Comparison of ENCODE assay signal across 8 mouse cellular contexts in genomic region chr7:125551766-125552709, GRCm38 (mm10). TPM values are rescaled to one million over a fixed set of nuclear protein-coding genes. Genes with fewer than 3 reads are reported as not detected.
DNase-seq lines count a peak whose midpoint lies in the region; ATAC-seq and TF ChIP-seq lines count a peak whose summit lies in the region.

TSS of gene Il4ra (plus strand) at chr7:125552120.

- no peak for TF ChIP-seq CTCF in E14TG2a.4 (conservative IDR thresholded peaks at IDR 0.05; ENCODE audit: low read length)

- 2% methylated on average over 52 of the region's 52 CpGs for WGBS in forebrain, embryonic 10.5 days
- WGBS in heart, embryonic 14.5 days, result 3% methylated on average over 50 of the region's 52 CpGs
- WGBS in liver, embryonic 15.5 days (ENCODE audit: insufficient replicate concordance), result 2% methylated on average over 52 of the region's 52 CpGs
- 2% methylated on average over 52 of the region's 52 CpGs for WGBS in neural tube, embryonic 11.5 days
- WGBS in stomach, embryonic 16.5 days, result 2% methylated on average over 52 of the region's 52 CpGs

- peak within 1 kb of the TSS; percentile 76 for H3K27ac ChIP-seq in forebrain, embryonic 10.5 days
- H3K27ac ChIP-seq in heart, embryonic 14.5 days (replicated peaks in 1 of 2; ENCODE audit: control insufficient read depth in 1 of 2, insufficient read depth in 1 of 2, low read depth in 2 of 2, low read length in 2 of 2), result peak within 1 kb of the TSS; percentile 53 to 70
- peak within 1 kb of the TSS; percentile 70 for H3K27ac ChIP-seq in liver, embryonic 15.5 days (replicated peaks)
- H3K27ac ChIP-seq in neural tube, embryonic 11.5 days (ENCODE audit: low read depth, low read length), result no peak within 1 kb of the TSS
- H3K27ac ChIP-seq in stomach, embryonic 16.5 days (ENCODE audit: low read length), result peak within 1 kb of the TSS; percentile 66

- H3K9ac ChIP-seq in heart, embryonic 14.5 days (ENCODE audit: low read length), result peak within 1 kb of the TSS; percentile 71
- peak within 1 kb of the TSS; percentile 69 for H3K9ac ChIP-seq in liver, embryonic 15.5 days
- H3K9ac ChIP-seq in neural tube, embryonic 11.5 days (ENCODE audit: low read length), result peak within 1 kb of the TSS; percentile 48
- peak within 1 kb of the TSS; percentile 84 for H3K9ac ChIP-seq in stomach, embryonic 16.5 days (ENCODE audit: low read length)

- no peaks in the 10 kb centered on the region for H3K9me3 ChIP-seq in E14TG2a.4 (ENCODE audit: low read length)
- no peaks in the 10 kb centered on the region for H3K9me3 ChIP-seq in forebrain, embryonic 10.5 days
- no peaks in the 10 kb centered on the region for H3K9me3 ChIP-seq in heart, embryonic 14.5 days (ENCODE audit: control insufficient read depth, low read length)
- H3K9me3 ChIP-seq in liver, embryonic 15.5 days (replicated peaks), result no peaks in the 10 kb centered on the region
- no peaks in the 10 kb centered on the region for H3K9me3 ChIP-seq in neural tube, embryonic 11.5 days (ENCODE audit: control insufficient read depth, low read length)
- no peaks in the 10 kb centered on the region for H3K9me3 ChIP-seq in stomach, embryonic 16.5 days (replicated peaks; ENCODE audit: control insufficient read depth, low read length)

- peak; percentile 72 for DNase-seq in c-Kit-positive CD71-negative TER-119-negative erythroid progenitor cells, embryonic 14.5 days (ENCODE audit: low read depth)
- peak; percentile 84 for DNase-seq in forebrain, embryonic 10.5 days (ENCODE audit: extremely low spot score, low spot score)
- DNase-seq in kidney, postnatal 10 days, result peak; percentile 96
- peak; percentile 88 for DNase-seq in neural tube, embryonic 11.5 days (ENCODE audit: low spot score)

- peaks cover 56% of the 10 kb centered on the region for H3K27me3 ChIP-seq in E14TG2a.4 (ENCODE audit: insufficient read depth, low read length)
- H3K27me3 ChIP-seq in forebrain, embryonic 10.5 days (ENCODE audit: poor library complexity, severe bottlenecking), result peaks cover 63% of the 10 kb centered on the region
- H3K27me3 ChIP-seq in heart, embryonic 14.5 days (ENCODE audit: control insufficient read depth, insufficient read depth, low read length), result no peaks in the 10 kb centered on the region
- H3K27me3 ChIP-seq in liver, embryonic 15.5 days, result peaks cover 45% of the 10 kb centered on the region
- peaks cover 10% of the 10 kb centered on the region; the same call in 1 of the 2 replicates for H3K27me3 ChIP-seq in neural tube, embryonic 11.5 days (ENCODE audit: control insufficient read depth, insufficient read depth, low read length)
- H3K27me3 ChIP-seq in stomach, embryonic 16.5 days (ENCODE audit: control insufficient read depth, insufficient read depth, low read length), result no peaks in the 10 kb centered on the region

- ATAC-seq in heart, embryonic 14.5 days (ENCODE audit: insufficient number of reproducible peaks, insufficient read depth, low FRiP score, low read depth), result peak; percentile 86
- ATAC-seq in liver, embryonic 15.5 days (ENCODE audit: insufficient read depth), result peak; percentile 95
- ATAC-seq in neural tube, embryonic 11.5 days (ENCODE audit: insufficient read depth, low FRiP score, low TSS enrichment), result peak; percentile 95
- ATAC-seq in stomach, embryonic 16.5 days (ENCODE audit: insufficient read depth, low FRiP score), result peak; percentile 94

- H3K36me3 ChIP-seq in E14TG2a.4 (ENCODE audit: insufficient read depth, low read length), result no peaks in the 10 kb centered on the region
- no peaks in the 10 kb centered on the region for H3K36me3 ChIP-seq in forebrain, embryonic 10.5 days (replicated peaks)
- no peaks in the 10 kb centered on the region for H3K36me3 ChIP-seq in heart, embryonic 14.5 days (ENCODE audit: control insufficient read depth, insufficient read depth, low read length)
- no peaks in the 10 kb centered on the region for H3K36me3 ChIP-seq in liver, embryonic 15.5 days (replicated peaks)
- H3K36me3 ChIP-seq in neural tube, embryonic 11.5 days (ENCODE audit: control insufficient read depth, insufficient read depth, low read length), result no peaks in the 10 kb centered on the region
- no peaks in the 10 kb centered on the region for H3K36me3 ChIP-seq in stomach, embryonic 16.5 days (ENCODE audit: control insufficient read depth, insufficient read depth, low read length)

- peaks cover 12% of the 10 kb centered on the region for H3K4me1 ChIP-seq in E14TG2a.4 (replicated peaks; ENCODE audit: low read depth, low read length)
- peaks cover 23% of the 10 kb centered on the region for H3K4me1 ChIP-seq in forebrain, embryonic 10.5 days
- H3K4me1 ChIP-seq in heart, embryonic 14.5 days (ENCODE audit: control insufficient read depth in 2 of 2, insufficient read depth in 2 of 2, low read length in 2 of 2), result peaks cover 21 to 33% of the 10 kb centered on the region in 2 experiments
- H3K4me1 ChIP-seq in liver, embryonic 15.5 days (replicated peaks), result peaks cover 61% of the 10 kb centered on the region
- peaks cover 3% of the 10 kb centered on the region; the same call in 1 of the 2 replicates for H3K4me1 ChIP-seq in neural tube, embryonic 11.5 days (ENCODE audit: control insufficient read depth, insufficient read depth, low read length)
- H3K4me1 ChIP-seq in stomach, embryonic 16.5 days (ENCODE audit: control insufficient read depth, insufficient read depth, low read length), result peaks cover 20% of the 10 kb centered on the region

- H3K4me2 ChIP-seq in heart, embryonic 14.5 days (ENCODE audit: low read length), result peak within 1 kb of the TSS; percentile 92
- H3K4me2 ChIP-seq in liver, embryonic 15.5 days, result peak within 1 kb of the TSS; percentile 97
- peak within 1 kb of the TSS; percentile 66 for H3K4me2 ChIP-seq in neural tube, embryonic 11.5 days (ENCODE audit: low read depth)
- peak within 1 kb of the TSS; percentile 88 for H3K4me2 ChIP-seq in stomach, embryonic 16.5 days (ENCODE audit: low read depth, low read length)

- H3K4me3 ChIP-seq in E14TG2a.4 (replicated peaks; ENCODE audit: low read length), result peak within 1 kb of the TSS; percentile 81
- H3K4me3 ChIP-seq in forebrain, embryonic 10.5 days, result peak within 1 kb of the TSS; percentile 62
- peak within 1 kb of the TSS; percentile 55 to 56 for H3K4me3 ChIP-seq in heart, embryonic 14.5 days (ENCODE audit: control insufficient read depth in 1 of 2, insufficient read depth in 1 of 2, low read depth in 1 of 2, low read length in 2 of 2)
- H3K4me3 ChIP-seq in liver, embryonic 15.5 days (replicated peaks), result peak within 1 kb of the TSS; percentile 67
- H3K4me3 ChIP-seq in neural tube, embryonic 11.5 days (ENCODE audit: low read depth, low read length), result peak within 1 kb of the TSS; percentile 39
- H3K4me3 ChIP-seq in stomach, embryonic 16.5 days (replicated peaks; ENCODE audit: low read length), result peak within 1 kb of the TSS; percentile 70

RNA-seq across cellular contexts. Expression of gene Il4ra, which starts in this region (rescaled TPM):
- 2.9 and 4.0 TPM in 2 replicates for polyA plus RNA-seq in forebrain, embryonic 10.5 days (2016; fragmentation: Nextera tagmentation; extraction: Ambion mirVana)
- polyA plus RNA-seq in heart, embryonic 14.5 days (2014; fragmentation: Nextera tagmentation; extraction: Ambion mirVana), result 2.8 and 3.7 TPM in 2 replicates
- 4.6 and 6.4 TPM in 2 replicates for polyA plus RNA-seq in liver, embryonic 15.5 days (2015; fragmentation: Nextera tagmentation; extraction: Ambion mirVana)
- polyA plus RNA-seq in neural tube, embryonic 11.5 days (2014; fragmentation: Nextera tagmentation; extraction: Ambion mirVana), result 3.3 and 4.5 TPM in 2 replicates
- polyA plus RNA-seq in stomach, embryonic 16.5 days (2015; fragmentation: Nextera tagmentation; extraction: Ambion mirVana), result 12.3 and 13.8 TPM in 2 replicates
